Mouse (Mus musculus) CH12.LX (cell line): ENCODE results near the gene Tyro3. TPM values are rescaled to one million over a fixed set of nuclear protein-coding genes. Genes with fewer than 3 reads are reported as not detected.

Experiments
- DNase-seq: peaks from one replicate; pipeline ENCODE4 v3.0.0-alpha.2; 2013; ENCODE audit errors: extremely low read depth
- H3K27ac ChIP-seq: 2 replicates; pipeline ENCODE4 v1.5.1; 2012; ENCODE audit warnings: low read depth, mild to moderate bottlenecking, control low read depth, moderate library complexity; ENCODE audit not compliant: insufficient read depth
- H3K27me3 ChIP-seq: replicated peaks from 2 replicates; pipeline ENCODE3; 2012; ENCODE audit warnings: inconsistent platforms
- H3K36me3 ChIP-seq, 2 experiments: replicated peaks in 1 of 2; 2 replicates each; pipeline versions ENCODE3 to v1.6.1; 2012; ENCODE audit warnings: inconsistent platforms in 1 of 2, low read length in 1 of 2, mild to moderate bottlenecking in 1 of 2, mixed read lengths in 1 of 2, moderate library complexity in 1 of 2; ENCODE audit not compliant: control insufficient read depth in 1 of 2, insufficient read depth in 1 of 2
- H3K4me1 ChIP-seq, 2 experiments: 2 replicates each; pipeline ENCODE4 v1.6.1; 2012; ENCODE audit warnings: inconsistent platforms in 1 of 2, moderate library complexity in 1 of 2; ENCODE audit not compliant: insufficient read depth in 2 of 2, control insufficient read depth in 1 of 2
- H3K4me2 ChIP-seq: 2 replicates; pipeline ENCODE4 v1.6.1; 2012; ENCODE audit warnings: low read depth, mild to moderate bottlenecking, control low read depth; ENCODE audit not compliant: poor library complexity, insufficient read depth, severe bottlenecking
- H3K4me3 ChIP-seq, 3 experiments: fragments of 150-350 bp in 1 of 3; sonication (generic) in 1 of 3; replicated peaks in 1 of 3; 2 replicates each; pipeline versions ENCODE3 to v1.5.1; 2011 to 2012; ENCODE audit warnings: low read depth in 2 of 3, low read length in 2 of 3, mild to moderate bottlenecking in 2 of 3, moderate library complexity in 2 of 3, control low read depth in 1 of 3, improper control_type of control experiment in 1 of 3, inconsistent platforms in 1 of 3, mixed read lengths in 1 of 3; ENCODE audit not compliant: poor library complexity in 1 of 3
- H3K79me2 ChIP-seq: replicated peaks from 2 replicates; pipeline ENCODE4 v1.6.1; 2012; ENCODE audit warnings: mild to moderate bottlenecking, moderate library complexity; ENCODE audit not compliant: control insufficient read depth, poor library complexity, insufficient read depth, severe bottlenecking; ENCODE audit errors: extremely low read depth
- H3K9ac ChIP-seq: 2 replicates; pipeline ENCODE4 v1.6.1; 2012; ENCODE audit warnings: low read depth, mild to moderate bottlenecking, control low read depth, moderate library complexity; ENCODE audit not compliant: insufficient read depth
- H3K9me3 ChIP-seq: replicated peaks from 2 replicates; pipeline ENCODE3; 2012; ENCODE audit warnings: low read length, inconsistent platforms, mixed read lengths
- CHD1 ChIP-seq: IDR thresholded peaks from 2 replicates; pipeline ENCODE4 v1.6.1; 2012; ENCODE audit warnings: low read depth, low read length, improper control_type of control experiment, inconsistent platforms
- E2F4 ChIP-seq: IDR thresholded peaks from 2 replicates; pipeline ENCODE4 v1.6.1; 2011; ENCODE audit warnings: low read depth, low read length, improper control_type of control experiment; ENCODE audit not compliant: insufficient replicate concordance
- ETS1 ChIP-seq: conservative IDR thresholded peaks from 2 replicates; pipeline ENCODE4 v1.6.1; 2012; ENCODE audit warnings: low read depth, mild to moderate bottlenecking, inconsistent platforms, low read length, improper control_type of control experiment, moderate library complexity
- GABPA ChIP-seq: IDR thresholded peaks from 2 replicates; pipeline ENCODE4 v1.6.1; 2012; ENCODE audit warnings: low read depth, low read length, improper control_type of control experiment, inconsistent platforms; ENCODE audit not compliant: insufficient replicate concordance
- HCFC1 ChIP-seq: IDR thresholded peaks from 2 replicates; pipeline ENCODE4 v1.6.1; 2012; ENCODE audit warnings: low read depth, mild to moderate bottlenecking, inconsistent platforms, low read length, improper control_type of control experiment
- IRF4 ChIP-seq: IDR thresholded peaks from 2 replicates; pipeline ENCODE4 v1.6.1; 2014; ENCODE audit warnings: low read depth, mild to moderate bottlenecking, inconsistent platforms, low read length, improper control_type of control experiment
- JUND ChIP-seq: conservative IDR thresholded peaks from 2 replicates; pipeline ENCODE4 v1.6.1; 2011; ENCODE audit warnings: low read depth, low read length, improper control_type of control experiment
- KAT2A ChIP-seq: IDR thresholded peaks from 2 replicates; pipeline ENCODE4 v1.6.1; 2012; ENCODE audit warnings: low read length, improper control_type of control experiment, inconsistent platforms; ENCODE audit not compliant: insufficient replicate concordance
- MXI1 ChIP-seq: IDR thresholded peaks from 2 replicates; pipeline ENCODE4 v1.6.1; 2011; ENCODE audit warnings: mild to moderate bottlenecking, low read depth, low read length, improper control_type of control experiment
- MYC ChIP-seq: IDR thresholded peaks from 2 replicates; pipeline ENCODE4 v1.6.1; 2011; ENCODE audit warnings: low read depth, mild to moderate bottlenecking, improper control_type of control experiment, low read length
- PAX5 ChIP-seq: IDR thresholded peaks from 2 replicates; pipeline ENCODE4 v1.6.1; 2012; ENCODE audit warnings: low read length, inconsistent platforms, mixed read lengths
- POLR2A ChIP-seq: IDR thresholded peaks from 2 replicates; pipeline ENCODE4 v1.6.1; 2011; ENCODE audit warnings: low read depth, mild to moderate bottlenecking, improper control_type of control experiment, low read length
- RAD21 ChIP-seq: IDR thresholded peaks from 2 replicates; pipeline ENCODE4 v1.6.1; 2011; ENCODE audit warnings: low read depth, mild to moderate bottlenecking, low read length, improper control_type of control experiment, moderate library complexity
- RCOR1 ChIP-seq: conservative IDR thresholded peaks from 2 replicates; pipeline ENCODE4 v1.6.1; 2012; ENCODE audit warnings: low read depth, mild to moderate bottlenecking, inconsistent platforms, low read length, improper control_type of control experiment
- SIN3A ChIP-seq: IDR thresholded peaks from 2 replicates; pipeline ENCODE4 v1.6.1; 2012; ENCODE audit warnings: low read length, improper control_type of control experiment, inconsistent platforms
- TBP ChIP-seq: conservative IDR thresholded peaks from 2 replicates; pipeline ENCODE4 v1.6.1; 2011; ENCODE audit warnings: low read depth, low read length, improper control_type of control experiment
- TCF12 ChIP-seq: IDR thresholded peaks from 2 replicates; pipeline ENCODE4 v1.6.1; 2014; ENCODE audit warnings: low read depth, mild to moderate bottlenecking, inconsistent platforms, low read length, improper control_type of control experiment
- UBTF ChIP-seq: IDR thresholded peaks from 2 replicates; pipeline ENCODE4 v1.6.1; 2012; ENCODE audit warnings: low read depth, mild to moderate bottlenecking, inconsistent platforms, low read length, improper control_type of control experiment, moderate library complexity
- USF1 ChIP-seq: IDR thresholded peaks from 2 replicates; pipeline ENCODE4 v1.6.1; 2014; ENCODE audit warnings: low read depth, mild to moderate bottlenecking, inconsistent platforms, low read length, improper control_type of control experiment
- USF2 ChIP-seq: conservative IDR thresholded peaks from 2 replicates; pipeline ENCODE4 v1.6.1; 2011; ENCODE audit warnings: low read depth, low read length, improper control_type of control experiment
- ZKSCAN1 ChIP-seq: IDR thresholded peaks from 2 replicates; pipeline ENCODE4 v1.6.1; 2012; ENCODE audit warnings: low read depth, inconsistent platforms, low read length, improper control_type of control experiment, borderline replicate concordance
- dilution Hi-C: fragments of 300-500 bp; cut with MboI; formaldehyde crosslinking; loops from 2 replicates; pipeline ENCODE4 v1.14.3; 2020; ENCODE audit warnings: low sequenced_read_pairs; ENCODE audit not compliant: extremely low pct_unique_long_range_greater_than_20kb, extremely low pct_ligation_motif_present
- in situ Hi-C: fragments of 300-500 bp; cut with MboI; formaldehyde crosslinking; loops from 3 replicates; pipeline ENCODE4 v1.14.3; 2019; ENCODE audit warnings: low sequenced_read_pairs, low pct_ligation_motif_present, low pct_unique_long_range_greater_than_20kb, mixed read lengths
- polyA plus RNA-seq: library from polyadenylated mRNA; unstranded; fragments of >175 nt; gene quantifications from 2 replicates; pipeline ENCODE4 v1.2.1, GENCODE M21; 2012; ENCODE audit warnings: low read depth; ENCODE audit not compliant: insufficient read length
- total RNA-seq, 2 experiments: library from RNA; depleted of rRNA; stranded (reverse); fragments of 300-350 nt in 1 of 2; fragments of >200 nt in 1 of 2; gene quantifications; 2 replicates each; pipeline ENCODE4 v1.2.3; 2012 to 2014

Tyro3 gene
- total and polyA plus RNA-seq, 3 experiments, result 20.3 to 39.7 (median 23.7) TPM

DNA sequence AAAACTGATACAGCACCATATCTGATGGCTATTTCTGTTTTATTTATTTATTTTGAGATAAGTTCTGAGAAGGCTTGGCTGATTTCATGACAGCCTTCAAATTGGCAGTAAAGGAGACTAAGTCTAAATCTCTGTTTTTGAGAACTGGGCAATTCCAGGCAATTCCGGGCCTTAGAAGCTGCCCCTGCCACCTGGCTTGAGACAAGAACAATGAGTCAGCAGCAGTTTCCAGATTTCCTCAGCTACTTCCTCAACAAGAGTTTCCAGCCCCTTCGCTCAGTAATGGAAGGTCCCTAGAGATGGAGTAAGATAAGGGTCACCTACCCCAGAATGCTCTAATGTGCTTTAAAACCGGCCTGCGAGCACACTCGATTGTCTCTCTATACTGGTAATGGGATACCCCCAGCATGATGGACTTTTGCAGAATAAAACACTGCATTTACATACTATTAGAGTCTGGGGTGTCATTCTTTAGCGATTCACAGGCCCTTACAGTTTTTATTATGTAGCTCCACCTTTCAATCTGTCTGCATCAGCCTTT is 57.8 kb downstream of the Tyro3 start:
- H3K4me1 ChIP-seq, result peaks cover 0 to 3% of the 10 kb centered on the region in 2 experiments; a peak in 2 of 4 replicates
- no peaks in the 10 kb centered on the region for H3K27me3 ChIP-seq
- H3K36me3 ChIP-seq, result no peaks in the 10 kb centered on the region
- dilution Hi-C loops, result no loop called here
- H3K27ac ChIP-seq, result no peak overlapping the region
- DNase-seq, result no peak
- no peak overlapping the region for H3K4me2 ChIP-seq
- H3K4me3 ChIP-seq, result no peak overlapping the region
- TF ChIP-seq SIN3A (no peak), USF1 (no peak), GABPA (no peak), MXI1 (no peak), ZKSCAN1 (no peak), HCFC1 (no peak), E2F4 (no peak), PAX5 (no peak), UBTF (no peak), KAT2A (no peak), RAD21 (no peak)
- no peak overlapping the region for H3K9ac ChIP-seq
- in situ Hi-C loops, result no loop called here
- no peaks in the 10 kb centered on the region for H3K79me2 ChIP-seq
- H3K9me3 ChIP-seq, result no peaks in the 10 kb centered on the region

DNA sequence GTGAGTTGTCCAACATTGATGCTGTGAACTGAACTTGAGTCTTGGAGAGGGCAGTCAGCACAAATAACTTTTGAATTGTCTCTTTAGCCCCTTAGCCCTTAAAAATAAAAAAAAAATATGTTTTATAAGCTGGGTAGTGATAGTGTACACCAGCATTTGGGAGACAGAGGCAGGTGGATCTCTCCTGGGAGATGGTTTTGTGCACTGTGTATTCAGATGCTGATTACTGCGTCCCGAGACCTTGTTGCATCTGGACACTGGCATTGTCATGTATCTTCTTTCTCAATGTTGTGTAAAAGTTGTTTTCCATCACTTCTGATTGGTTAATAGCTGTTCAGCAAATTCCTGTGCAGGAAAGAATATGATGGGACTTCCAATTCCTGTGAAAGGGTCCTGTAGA is 59.8 kb downstream of the Tyro3 start:
- no peak for TF ChIP-seq POLR2A
- no peak for TF ChIP-seq MYC
- no peak for TF ChIP-seq JUND
- no peak for TF ChIP-seq TBP
- no peak for TF ChIP-seq CHD1
- no peak for TF ChIP-seq RCOR1
- TF ChIP-seq ETS1, result no peak
- no peak for TF ChIP-seq IRF4
- TF ChIP-seq USF2, result no peak
- no peak for TF ChIP-seq UBTF
- TF ChIP-seq HCFC1, result no peak
- TF ChIP-seq PAX5, result no peak
- TF ChIP-seq USF1, result no peak
- TF ChIP-seq TCF12, result no peak
- TF ChIP-seq, all 38 proteins: peak for 0
- H3K4me3 ChIP-seq, result no peak overlapping the region
- no peak overlapping the region for H3K4me2 ChIP-seq
- no peak for DNase-seq
- H3K36me3 ChIP-seq, result no peaks in the 10 kb centered on the region
- no peaks in the 10 kb centered on the region for H3K27me3 ChIP-seq
- H3K4me1 ChIP-seq, result peaks cover 0 to 3% of the 10 kb centered on the region in 2 experiments; a peak in 2 of 4 replicates
- H3K79me2 ChIP-seq, result no peaks in the 10 kb centered on the region
- dilution Hi-C loops, result no loop called here
- H3K27ac ChIP-seq, result no peak overlapping the region
- in situ Hi-C loops, result no loop called here
- no peak overlapping the region for H3K9ac ChIP-seq
- no peaks in the 10 kb centered on the region for H3K9me3 ChIP-seq
